Mouse (Mus musculus): ENCODE measurements at regions not wholly inside any gene's neighbourhood (a gene's known extent, or its start where the extent isn't known, plus 50 kb on each side); places are given as distances from the start of the nearest gene placed in this dataset.

DNA sequence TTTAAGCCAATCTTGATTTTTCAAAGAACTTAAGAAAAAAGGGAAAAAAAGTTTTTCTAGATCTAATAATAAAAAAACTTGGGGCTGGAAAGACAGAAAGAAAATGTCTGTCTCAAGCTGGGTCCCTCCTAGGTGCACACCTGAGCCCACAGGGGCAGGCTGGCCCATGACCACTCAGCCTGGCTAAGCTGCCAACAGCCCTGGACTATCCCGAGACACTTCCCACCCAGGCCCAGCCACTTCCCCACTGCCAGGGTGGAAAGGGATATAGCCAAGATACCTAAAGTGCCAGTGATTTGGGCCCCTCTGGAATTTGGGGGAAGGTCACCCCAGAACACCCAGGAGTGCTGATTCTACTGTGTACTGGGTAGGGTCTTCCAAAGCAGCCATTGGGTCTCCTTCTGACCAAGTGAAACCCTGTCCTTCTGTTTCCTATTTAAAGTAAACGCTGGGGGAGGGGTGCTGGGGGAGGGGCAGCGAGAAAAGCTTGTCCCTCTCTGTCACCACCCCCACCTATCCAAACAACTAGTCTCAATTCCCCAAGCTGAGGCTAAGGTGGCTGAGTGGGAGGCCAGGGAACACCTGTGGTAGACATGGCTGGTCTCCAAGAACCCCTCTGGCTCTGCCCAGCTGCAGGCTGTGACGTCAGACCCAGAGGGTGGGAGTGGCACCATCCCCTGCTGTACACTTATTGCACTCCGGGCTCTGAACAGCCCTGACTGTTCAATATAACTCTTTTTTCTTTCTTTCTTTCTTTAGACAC, 62.6 kb downstream of the Mcfd2 start:
- DNase-seq (ENCODE audit: low spot score in 2 of 2): no peak

DNA sequence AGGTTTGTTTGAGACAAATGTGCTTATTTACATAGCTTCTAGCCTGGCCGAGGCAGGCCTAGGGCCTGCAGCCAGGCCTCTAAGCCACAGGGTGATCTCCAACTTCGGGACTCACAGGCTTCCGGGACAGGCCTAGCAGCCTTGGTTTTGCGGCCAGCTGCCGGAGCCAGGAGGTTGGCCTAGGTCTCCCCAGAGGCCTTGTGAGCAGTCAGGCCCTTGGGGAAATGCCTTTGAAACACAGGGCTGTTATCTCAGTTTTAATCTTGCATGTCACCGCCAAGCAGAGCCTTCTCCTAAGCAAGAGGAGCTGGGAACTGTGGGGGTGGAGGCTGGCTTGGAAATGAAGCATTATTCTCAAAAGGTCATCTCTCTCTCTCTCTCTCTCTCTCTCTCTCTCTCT, 63.2 kb downstream of the Mcfd2 start:
- DNase-seq (ENCODE audit: low spot score in 2 of 2): peak; percentile 68 to 74

DNA sequence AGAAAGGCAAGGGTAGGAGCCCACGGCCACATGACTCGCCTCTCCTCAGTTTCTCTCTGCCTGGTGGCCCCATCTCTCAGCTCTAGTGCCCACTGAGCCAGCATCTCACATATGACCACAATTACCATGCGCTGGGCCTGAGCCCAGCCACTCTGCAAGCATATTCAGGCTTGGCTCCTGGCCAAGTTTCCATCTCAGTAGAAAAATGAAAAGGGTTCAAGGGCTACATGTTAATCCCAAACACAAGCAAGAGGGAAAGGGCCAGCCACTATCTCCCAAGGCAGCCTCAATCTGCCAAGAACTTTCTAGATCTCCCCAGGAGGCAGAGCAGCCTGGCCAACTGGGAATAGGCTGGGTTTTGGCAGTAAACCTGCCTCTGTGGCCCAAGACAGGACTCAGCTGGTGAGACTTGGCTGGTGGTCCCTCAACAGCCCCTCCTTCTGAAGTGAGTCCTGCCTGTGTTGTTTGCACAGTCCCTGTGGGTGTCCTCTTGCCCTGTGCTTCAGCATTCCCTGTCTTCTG, 65.0 kb downstream of the Mcfd2 start:
- peak; percentile 71 to 73 for DNase-seq (ENCODE audit: low spot score in 2 of 2)

DNA sequence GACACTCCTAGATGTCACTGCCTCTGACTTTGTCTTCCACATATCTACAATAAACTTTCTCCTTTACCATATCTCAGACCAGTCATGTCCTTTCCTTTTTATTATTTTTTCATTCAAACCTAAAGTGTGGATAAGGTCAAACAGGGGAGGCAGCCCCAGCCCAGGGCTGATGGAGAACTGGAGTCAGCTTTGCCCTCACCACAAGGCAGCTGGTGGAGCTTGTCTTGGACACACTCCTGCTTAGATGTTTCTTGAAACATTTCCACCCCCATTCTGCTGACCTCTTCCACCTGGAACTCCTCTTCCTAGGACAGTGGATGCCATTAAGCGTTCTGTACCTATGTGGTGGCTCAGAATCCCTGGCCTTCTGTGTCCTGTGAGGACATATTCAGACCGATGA, 65.6 kb downstream of the Mcfd2 start:
- no peak for DNase-seq (ENCODE audit: low spot score in 2 of 2)

DNA sequence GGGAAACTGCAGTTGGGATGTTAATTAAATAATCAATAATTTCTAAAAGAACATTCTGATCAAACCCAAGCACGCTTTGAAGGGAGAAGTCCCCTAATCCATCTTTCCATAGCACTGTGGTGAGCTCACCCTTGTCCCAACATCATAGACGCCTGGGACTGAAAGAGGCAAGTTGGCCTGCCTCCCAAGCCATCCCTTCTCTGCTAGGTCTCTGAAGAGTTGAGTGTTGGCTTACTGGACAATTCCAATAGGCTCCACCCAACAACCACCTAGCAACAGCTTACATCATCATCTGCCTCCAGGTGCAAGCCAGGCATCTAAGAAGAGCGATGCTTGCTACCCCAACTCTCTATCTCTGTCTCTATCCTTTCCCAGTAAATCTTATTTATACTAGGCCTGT, 66.6 kb downstream of the Mcfd2 start:
- no peak for DNase-seq (ENCODE audit: low spot score in 2 of 2)

DNA sequence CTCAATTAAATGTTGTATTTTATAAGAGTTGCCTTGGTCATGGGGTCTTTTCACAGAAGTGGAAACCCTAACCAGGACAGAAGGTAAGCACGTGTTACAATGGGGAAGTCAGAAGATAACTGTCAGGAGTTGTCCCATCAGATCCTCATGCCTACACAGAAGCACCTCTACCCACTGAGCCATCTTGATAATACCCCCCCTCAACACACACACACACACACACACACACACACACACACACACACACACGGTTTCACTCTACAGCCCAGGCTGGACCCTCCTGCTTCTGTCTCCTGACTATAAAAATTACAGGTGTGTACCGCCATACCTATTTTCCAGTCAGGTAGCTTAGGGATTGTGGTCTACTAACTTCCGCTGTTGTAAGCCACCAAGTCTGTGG, 68.3 kb downstream of the Mcfd2 start:
- no peak for DNase-seq (ENCODE audit: low spot score in 2 of 2)

DNA sequence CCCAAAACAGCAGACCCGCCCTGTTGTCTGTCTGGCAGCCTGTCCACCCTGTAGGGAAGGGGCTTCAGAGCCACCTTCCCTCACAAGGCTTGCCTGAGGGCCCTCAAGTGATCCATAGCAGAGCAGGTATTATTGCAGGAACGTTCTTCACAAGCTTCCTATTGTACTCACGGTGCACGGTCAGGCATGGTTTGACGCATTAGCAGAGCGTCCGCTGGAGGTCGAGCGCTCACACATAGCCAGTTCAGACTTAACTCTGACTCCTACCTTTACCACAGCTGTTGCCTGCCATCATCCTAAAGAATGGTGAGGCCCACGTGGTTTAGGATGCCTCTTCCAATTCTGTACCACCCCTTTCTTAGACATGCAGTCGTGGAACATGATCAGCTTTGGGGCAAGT, 71.1 kb downstream of the Mcfd2 start:
- DNase-seq (ENCODE audit: low spot score in 2 of 2): no peak

DNA sequence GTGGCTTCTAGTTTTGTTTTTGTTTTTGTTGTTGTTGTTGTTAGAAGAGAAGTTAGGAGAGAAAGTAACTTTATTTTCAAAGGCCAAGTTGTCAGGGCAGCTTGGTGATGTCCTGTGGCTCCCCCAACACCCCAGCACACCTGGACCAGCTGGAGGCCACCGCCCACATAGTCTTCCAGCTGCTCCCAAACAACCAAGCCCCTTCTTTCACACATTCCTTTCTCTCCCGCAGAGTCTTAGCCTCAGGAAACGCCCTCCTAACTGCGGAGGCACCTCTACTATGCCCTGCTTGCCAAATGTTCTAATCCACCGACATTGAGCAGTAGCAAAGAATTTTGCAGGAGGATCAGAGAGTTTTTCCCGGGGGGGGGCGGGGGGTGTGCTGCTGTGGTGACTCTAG, 72.3 kb downstream of the Mcfd2 start:
- no peak for DNase-seq (ENCODE audit: low spot score in 2 of 2)

DNA sequence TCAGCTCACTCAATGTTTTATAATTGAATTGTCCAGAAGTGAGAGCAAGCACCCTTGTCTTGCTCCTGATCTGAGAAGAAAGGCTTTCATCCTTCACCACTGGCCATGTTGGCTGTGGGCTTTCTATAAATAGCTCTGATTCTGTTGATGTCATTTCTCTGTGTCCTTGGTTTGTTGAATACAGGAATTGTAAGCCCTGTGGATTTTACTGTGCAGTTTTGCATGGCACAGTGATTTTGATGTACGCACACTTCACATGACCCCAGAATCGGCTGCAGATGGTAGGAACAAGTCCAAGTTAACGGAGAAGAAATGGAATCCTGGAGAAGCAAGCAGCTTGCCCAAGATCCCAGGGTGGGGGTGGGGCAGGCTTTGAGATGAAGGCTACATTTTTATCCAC, 76.1 kb downstream of the Mcfd2 start:
- no peak for DNase-seq (ENCODE audit: low spot score in 2 of 2)

Data from urinary bladder, postnatal 4 days (tissue).